Mouse (Mus musculus) embryo, embryonic 9.5 days (tissue): ENCODE measurements around the gene Cirbp.

Experiments
- DNase-seq: peaks from one replicate; pipeline ENCODE4 v3.0.0-alpha.2; 2017; ENCODE audit errors: extremely low spot score

Cirbp gene

DNA sequence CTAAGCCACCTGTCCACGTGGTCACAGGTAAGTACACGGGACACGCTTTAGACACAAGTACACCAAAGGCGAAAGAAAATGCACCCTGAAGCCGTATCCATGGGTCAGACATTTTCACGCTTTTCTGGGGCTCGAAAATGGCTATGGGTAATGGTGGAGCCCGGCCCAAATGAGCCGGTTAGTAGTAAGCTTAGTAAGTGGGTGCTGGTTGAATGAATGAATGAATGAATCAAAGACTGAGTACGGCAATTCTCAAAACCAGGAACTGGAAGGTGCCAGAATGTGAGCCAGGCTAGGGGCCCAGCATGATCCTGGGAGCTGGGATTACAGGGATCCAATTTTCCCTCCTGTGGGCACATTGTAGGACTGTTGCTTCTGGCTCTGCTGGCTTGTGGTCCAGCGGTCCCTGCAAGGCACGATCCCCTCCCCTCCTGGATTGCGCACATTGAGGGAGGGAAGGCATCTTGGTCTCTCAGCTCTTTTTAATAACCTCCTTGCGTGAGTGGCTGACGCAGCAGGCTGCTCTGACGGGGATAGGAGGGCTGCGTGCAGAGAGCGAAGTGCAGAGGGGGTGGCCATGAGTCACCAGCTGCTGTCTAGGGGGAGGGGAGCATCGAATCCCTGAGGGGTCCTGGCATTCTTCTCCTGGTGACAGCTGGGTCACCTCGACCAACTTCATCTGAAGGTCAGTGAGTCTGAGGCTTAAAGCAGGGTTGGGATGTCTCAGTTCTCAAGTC lies at the start of gene Cirbp:
Cirbp (plus strand) TSS at position 594 of the 737 bp plus-strand sequence.
- DNase-seq = peak; percentile 46

DNA sequence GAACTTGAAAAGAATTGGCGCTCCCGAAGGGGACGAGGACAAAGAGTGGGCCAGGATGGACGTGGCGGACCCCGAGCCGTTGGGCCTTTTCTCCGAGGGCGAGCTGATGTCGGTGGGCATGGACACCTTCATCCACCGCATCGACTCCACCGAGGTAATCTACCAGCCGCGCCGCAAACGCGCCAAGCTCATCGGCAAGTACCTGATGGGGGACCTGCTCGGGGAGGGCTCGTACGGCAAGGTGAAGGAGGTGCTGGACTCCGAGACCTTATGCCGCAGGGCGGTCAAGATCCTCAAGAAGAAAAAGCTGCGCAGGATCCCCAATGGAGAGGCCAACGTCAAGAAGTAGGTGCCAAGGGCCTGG lies 49.2 kb upstream of the Cirbp start:
- peak; percentile 46 for DNase-seq

DNA sequence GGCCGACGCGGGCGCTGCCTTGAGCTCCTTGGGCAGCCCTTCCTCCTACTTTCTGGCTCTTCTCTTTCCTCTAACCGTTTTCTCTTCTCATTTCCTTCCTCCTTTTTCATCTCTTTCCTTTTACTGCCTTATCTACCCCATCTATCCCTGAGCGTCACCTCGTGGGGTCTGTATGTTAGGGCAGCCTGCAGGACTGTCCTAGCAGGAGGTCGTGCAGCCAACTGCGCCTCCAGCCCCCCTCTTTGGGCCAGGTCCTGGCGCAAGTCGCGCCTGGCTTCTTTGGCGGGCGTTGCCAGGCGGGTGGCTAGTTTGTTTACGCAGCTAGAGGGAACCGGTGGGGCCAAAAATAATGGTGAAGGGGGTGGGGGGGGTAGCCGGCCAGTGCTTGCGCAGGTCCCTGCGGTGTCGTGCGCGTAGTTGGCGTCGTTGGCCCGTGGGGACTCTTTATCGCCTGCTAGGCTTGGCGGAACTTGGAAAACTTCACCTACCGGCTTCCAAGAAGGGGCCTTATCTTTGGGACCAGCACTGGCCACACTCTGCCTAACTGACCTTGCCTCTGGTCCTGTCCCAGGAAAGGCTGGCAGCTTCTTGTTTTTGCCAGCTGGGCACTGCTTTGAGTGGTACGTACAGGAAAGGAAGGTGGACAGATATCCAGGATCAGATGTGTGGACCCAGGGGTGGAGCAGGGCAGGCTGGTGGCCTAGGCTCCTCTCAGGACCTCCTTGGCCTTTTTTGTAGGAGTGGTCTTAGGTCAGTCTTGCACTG lies 48.7 kb upstream of the Cirbp start:
- peak; percentile 34 for DNase-seq

DNA sequence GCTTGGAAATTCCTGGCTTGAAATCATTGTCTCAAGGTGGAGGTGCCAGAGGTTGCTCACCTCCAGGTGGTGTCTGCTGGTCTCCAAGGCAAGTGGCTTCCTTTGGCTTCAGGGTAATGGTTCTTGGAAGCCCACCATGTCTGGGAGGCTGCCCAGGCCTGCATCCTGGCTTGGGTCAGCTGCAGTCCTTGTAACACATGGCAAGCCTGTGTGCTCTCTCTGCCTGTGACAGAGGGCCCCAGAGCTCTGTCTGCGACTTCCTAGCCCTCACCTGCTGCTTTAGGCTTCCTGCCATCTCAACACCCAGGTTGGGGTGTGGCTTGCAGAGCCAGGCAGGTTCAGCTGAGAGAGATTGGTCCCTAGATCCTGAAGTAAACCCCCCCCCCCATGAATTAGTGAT lies 48.0 kb upstream of the Cirbp start:
- DNase-seq = no peak

DNA sequence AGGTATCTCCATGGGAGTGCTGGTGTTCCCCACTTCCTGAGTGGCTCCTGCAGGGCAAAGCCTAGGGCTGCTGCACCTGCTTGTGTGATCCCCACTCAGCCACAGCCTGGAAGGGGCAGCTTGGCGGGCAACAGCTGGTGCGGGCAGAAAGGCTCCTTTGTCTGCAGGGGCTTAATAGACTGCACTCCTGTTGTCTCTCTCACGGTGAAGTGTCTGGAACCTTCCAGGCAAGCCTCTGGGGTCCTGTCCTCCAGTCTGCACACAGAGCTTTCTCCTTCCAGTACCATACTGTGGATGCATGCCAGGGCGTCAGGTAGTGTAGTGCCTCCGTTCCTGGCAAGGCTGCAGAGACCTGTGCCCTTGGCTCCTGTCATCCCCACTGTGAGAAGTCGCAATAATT lies 47.2 kb upstream of the Cirbp start:
- DNase-seq = no peak

DNA sequence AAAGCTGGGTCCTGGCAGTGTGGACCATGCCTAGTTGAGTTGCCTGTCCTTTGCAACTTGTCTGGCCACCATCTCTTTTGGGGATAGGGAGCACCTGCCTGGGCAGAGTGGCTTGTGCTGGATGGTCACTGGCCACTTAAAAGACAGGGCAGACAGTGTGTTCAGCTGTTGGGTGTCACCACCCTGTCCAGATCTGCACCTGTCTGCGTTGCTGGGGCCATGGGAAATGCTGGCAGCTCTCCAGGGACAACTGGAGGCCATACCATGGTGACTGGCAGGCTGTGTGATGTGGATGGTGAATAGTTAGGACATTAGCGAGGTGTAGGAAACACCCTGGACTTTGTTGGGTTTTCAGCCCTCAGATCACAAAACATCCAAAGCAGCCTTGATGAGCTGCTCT lies 45.6 kb upstream of the Cirbp start:
- DNase-seq = no peak

DNA sequence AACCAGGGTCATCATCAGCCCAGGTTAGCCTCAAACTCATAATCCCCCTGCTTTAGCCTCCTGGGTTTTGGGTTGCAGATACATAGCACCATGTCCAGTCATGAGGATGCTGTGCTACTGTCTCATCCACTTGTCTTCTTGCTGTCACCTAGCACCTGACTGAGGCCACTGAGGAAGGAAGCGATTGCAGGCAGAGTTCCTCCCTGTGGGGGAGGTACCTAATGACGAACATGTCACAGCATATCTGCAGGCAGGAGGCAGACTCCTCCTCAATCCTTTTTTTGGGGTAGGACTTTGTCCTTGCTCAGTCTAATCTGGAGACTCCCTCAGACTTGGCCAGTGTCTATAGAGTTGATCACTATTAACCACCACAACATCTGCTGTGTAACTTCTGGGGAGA lies 44.1 kb upstream of the Cirbp start:
- no peak for DNase-seq

DNA sequence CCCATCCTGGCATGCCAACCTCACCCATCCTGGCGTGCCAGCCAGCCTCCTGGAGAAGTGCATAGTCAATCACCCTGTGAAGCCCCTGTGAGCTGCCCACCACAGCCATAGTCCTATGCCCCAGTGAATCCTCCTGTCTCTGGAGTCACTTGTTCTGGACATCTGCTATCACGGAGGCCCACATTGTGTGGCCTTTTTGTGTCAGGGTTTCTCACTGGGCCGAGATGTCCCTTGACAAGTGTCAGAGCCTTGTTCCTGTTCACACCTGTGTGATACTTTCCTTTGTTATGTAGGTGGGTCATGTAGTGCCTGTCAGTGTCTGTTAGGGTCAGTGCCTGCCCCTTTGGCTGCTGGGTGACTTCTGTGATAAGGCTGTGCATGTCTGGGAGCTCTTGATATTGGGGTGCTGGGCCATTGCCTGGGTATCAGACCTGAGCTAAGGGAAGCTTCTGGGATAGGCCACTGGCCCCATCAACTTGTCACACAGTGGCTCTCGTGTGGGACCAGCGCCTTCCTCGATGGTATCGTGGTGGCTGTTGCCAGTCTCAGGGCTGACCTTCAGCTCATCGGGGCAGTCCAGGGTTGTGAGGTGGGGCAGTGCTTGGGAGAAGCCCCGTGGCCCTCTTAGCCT lies 41.7 kb upstream of the Cirbp start:
- no peak for DNase-seq

DNA sequence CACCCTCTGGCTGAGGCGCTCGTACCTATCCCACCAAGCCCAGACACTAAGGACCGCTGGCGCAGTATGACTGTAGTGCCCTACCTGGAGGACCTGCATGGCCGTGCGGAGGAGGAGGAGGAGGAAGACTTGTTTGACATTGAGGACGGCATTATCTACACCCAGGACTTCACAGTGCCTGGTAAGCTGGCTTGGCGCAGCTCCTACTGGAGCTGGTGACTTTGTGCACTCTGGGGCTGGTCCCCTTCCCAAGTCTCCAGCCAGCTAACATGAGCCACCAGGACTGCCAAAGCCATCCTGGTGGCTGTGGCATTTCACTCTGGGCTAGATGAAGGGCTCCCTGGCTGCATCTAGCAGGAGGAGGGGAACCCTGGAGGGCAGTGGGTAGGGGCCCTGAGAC lies 37.9 kb upstream of the Cirbp start:
- no peak for DNase-seq

DNA sequence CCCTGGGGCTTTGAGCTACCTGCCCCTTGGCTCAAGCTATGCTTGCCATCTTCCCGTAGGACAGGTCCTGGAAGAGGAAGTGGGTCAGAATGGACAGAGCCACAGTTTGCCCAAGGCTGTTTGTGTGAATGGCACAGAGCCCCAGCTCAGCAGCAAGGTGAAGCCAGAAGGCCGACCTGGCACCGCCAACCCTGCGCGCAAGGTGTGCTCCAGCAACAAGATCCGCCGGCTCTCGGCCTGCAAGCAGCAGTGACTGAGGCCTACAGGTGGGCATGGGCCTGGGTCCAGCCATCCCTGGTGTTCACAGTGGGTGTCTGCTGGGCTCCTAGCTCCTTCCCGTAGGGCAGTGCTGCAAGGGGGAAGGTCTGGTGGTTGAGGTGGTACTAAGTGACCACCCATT lies 35.9 kb upstream of the Cirbp start:
- no peak for DNase-seq

DNA sequence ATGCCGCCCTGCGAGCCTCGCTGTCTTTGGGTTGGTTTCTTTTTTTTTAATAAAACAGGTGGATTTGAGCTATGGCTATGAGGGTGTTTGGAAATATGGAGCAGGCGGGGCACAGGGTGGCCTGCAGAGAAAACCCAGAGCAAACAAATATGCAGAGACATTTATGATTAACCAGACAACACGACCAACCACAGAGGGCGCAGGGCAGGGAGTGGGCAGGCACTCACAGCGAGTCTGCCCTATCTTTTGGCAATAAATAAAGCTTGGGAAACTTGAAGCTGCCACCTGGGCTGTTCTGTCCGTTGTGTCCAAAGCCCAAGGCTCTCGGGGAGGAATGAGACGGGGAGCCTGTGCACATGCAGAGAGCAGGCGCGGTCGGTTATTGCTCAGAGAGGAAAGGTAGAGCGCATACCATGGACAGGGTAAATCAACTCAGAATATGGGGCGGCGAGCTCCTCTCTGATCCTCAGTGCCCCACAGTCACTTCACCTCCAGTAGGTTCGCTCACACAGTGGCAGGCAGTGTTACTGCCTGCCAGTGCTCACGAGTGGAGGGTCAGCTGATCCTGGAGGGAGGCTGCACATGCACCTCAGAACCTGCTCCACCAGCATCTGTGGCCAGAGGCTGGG lies 35.3 kb upstream of the Cirbp start:
- no peak for DNase-seq

DNA sequence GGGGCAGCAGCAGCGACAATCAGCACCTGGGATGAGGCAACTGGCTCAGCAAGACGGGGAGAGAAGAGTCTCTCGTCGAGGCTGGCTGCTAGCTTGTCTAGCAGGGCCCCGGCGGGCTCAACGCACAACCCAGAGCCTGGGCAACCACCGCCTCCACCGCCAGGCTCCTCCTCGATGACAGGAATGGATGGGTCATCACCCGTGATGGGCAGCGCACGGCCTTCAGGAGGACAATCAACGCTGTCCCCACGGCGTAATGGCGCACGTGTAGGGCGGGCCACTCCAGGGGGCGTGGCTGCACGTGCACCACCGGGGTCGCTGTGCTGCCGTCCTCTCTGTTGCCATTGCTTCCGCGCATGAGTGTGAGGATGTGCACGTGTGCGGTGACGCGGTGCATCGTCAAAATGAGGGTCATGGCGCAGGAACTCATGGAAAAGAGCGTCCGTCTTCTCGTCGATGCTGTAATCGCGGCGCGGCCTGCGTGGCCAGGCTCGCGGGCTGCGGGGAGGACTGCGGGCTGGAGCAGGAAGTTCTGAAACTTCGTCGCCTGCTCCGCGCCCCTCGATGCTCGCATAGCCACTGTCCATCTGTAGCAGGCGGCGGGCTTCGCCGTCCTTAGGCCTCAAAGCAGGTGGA lies 34.4 kb upstream of the Cirbp start:
- DNase-seq = peak; percentile 73

DNA sequence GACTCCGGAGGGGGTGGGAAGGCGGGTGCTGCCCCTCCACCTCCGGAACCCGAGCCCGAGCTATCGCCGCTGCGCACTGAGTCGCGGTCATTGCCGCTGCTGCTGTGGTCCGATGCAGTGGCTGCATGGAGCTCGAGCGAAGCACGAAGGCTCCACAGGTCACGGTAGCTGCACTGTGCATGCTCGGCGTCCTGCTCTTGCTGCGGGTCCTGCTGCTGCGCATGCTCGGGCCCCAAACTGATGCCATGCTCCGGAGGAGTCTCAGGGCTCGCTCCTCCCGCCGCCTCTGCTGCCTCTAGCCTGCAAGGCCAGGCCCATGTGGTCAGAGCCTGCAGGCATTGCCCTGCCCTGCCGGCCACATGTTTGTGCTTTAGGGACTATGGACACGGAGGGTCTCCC lies 33.8 kb upstream of the Cirbp start:
- DNase-seq = peak; percentile 48

DNA sequence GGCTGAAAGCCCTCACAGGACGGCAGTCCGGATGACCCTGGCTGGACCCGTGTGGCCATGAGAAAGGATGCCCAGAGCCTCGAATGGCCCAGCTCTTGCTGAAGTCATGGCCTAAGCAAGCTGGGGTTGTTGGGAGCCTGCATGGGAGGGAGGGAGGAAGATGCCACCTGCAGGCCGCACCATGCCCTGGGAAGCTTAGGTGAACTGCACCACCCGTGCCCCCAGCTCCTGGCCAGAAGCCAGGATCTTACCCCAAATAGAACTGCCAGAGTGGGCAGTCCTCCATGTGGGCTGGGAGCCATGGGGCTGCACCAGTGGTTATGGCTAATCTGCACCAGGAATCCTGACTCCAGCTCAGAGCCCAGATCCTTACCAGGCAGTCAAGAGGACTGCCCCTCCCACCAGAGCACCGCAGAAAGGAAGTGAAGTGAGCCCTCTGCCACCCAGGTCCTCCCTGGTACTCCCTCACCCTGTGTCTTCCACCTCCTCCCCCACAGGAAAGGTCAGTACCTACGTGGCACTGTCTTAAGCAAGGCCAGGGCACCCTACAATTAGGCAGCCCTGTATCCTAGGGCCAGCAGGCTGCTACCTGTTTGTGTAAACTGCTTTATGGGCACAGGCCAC lies 32.4 kb upstream of the Cirbp start:
- DNase-seq = no peak

DNA sequence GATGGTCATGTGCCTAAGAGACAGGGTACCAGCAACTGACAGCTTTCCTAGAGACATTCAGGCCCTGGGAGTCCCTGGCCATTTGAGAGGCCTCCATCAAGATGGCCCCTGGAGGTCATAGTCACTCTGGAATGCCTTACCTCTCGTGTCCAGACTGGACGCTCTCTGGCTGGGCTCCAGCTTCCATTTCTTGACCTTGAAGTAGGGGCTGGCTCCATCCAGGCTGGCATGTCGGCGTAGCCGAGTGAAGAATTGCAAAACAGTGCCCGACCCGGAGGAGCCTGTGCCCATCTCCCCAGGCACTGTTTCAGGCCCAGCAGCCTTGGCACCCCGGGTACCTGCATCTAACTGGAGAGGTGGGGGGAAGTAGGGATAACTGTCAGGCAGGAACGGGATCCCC lies 31.4 kb upstream of the Cirbp start:
- DNase-seq = no peak

DNA sequence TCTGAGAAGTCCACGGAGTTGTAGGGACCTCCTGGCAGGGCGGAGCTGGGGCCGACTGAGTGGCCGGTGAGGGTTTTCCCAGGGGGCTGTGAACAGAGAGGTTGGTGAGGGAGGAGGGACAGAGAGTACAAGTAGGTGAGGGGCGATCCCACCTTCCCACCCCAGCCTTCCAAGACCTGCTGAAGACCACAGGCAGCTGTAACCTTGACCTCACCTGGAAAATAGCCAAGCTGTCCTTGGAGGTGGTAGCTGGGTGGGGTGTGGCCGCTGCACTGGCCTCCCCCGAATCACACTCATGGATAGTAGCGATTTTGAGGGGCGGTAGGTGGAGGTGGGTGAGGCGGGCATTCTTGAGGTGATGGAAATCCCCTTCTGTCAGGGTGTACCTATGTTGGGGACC lies 30.6 kb upstream of the Cirbp start:
- no peak for DNase-seq

DNA sequence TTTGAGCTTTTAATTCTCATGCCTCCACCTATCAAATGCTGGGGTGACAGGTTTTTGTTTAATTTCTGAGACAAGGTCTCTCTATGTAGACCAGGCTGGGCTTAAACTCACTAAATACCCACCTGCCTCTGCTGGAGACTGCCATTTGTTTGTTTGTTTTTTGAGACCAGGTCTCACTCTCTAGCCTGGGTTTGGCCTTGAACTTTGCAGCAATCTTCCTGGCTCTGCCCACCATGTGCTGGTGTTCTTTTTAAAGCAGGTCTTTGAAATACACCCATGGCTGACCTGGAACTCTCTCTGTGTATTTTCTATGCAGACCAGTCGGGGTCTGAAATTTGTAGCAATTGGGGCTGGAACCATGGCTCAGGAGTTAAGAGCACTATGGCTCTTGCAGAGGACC lies 30.1 kb upstream of the Cirbp start:
- DNase-seq = no peak

DNA sequence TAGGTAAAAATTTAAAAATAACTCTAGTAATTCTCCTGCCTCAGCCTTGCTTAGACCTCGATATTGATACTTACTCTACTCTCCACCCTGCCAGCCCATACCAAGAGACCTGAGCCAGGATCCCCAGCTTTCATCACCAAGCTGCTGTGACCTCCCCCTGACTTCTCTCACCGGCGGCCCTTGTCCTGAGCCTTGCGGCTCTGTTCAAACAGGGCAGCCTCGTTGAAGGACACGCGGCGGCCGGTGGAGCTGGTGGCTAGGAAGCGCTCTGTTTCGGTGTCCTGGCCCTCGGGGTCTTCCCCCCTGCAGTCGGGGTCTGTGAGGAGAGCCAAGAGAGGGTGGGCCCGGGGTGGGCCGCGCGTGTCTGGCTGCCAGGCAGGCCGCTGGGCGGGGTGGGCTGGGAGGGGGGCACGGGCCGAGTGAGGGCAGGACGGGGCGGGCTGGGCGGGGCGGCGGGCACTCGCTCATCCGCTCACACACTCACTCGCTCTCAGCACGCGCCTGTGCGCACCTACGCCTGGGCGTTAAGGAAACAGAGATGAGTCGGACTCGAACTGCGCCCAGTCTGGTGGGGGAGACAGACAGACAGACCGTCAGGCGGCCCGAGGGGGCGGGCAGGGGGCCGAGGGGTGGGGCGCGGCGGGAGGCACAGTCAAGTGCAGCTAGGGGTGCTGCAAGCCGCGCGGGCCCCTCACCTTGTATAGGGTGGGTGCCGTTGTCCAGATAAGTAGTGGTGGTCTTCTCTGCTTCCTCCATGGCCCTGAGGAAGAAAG lies 29.4 kb upstream of the Cirbp start:
- no peak for DNase-seq

DNA sequence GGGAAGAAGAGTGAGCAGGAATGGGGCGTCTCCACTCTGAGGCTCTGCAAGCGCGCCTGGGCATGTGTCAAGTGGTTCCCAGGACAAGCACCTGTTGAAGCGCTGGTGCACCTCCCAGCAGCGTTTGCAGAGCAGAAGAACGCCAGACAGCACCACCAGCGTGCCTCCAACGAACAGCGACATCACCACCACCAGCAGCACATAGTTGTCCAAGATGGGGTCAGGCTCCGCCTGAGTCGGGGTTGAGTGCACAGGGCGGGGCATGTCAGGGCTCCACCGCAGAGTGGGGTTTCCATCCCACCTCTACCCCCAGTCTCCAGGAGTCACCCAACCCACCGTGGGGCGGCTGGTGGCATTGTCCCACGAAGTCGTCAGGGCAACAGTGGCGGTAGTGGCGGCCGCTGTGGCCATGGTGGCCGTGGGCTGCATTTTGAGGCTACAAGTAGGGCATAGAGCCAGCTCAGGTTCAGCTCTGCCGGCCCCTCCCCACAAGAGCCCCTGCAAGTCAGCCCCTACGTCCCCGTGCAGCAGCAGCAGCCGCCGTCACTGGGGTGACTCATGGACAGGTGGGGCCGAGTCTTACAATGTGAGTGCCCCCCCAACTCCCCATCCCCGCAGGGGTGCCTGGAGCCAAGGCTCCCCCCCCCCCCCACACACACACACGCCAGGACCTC lies 28.7 kb upstream of the Cirbp start:
- DNase-seq = peak; percentile 43
